Mouse (Mus musculus): ENCODE data around the gene Slc16a11.

Gene Slc16a11

DNA sequence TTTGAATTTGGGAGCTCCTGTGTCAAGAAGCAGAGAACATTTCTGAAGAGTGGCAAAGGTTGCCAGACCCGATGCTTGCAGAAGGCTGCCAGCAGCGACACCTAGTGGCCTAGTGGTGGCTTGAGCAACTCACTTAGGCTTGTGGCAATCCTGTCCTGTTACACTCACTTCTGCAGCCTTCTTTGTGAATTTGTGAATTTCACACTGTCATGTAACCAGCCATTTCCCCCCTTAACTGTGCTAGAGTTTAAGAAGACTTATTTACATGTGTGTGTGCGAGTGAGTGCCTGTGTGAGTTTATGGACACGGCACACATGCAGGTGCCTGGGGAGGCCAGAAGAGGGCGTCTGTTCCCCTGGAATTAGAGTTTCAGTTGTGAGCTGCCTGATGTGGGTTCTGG lies 10.9 kb upstream of the Slc16a11 start:
- DNase-seq = peak; percentile 44

DNA sequence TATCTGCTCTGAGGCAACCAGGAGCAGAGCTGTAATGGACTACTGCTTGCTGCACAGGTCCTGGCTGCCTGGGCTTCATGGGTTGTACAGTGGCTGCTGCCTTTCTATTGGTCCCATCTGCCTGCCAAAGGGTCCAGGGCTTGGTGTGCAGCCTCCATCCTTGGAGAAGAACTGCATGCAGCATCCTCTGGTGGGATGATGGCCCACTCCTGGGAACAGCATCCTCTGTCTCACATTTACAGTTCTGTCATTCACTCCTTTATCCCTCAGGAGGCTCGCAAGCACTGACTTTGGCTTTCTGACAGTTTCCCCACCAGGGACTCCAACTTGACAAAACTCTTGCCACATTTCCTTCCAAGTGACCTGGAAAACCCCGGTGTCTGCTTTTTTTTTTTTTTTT lies 5.8 kb upstream of the Slc16a11 start:
- DNase-seq = no peak

DNA sequence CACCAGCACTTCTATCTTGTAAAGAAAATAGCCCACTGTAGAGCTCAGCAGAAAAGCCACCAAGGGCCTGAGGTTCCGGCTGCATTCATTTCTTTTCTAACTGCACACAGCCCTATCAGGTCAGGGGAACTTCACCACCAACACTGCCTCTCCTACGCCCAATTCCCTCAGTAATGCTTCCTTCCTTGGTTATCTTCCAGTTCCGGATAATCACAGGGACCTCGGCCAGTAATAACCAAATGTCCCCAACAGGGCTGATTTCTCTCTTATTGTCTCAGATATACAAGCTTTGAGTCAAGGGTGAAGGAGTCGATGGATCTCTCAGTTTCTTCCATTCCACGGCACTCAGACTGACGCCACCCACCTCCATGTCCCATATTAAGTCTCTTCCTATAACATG lies 5.3 kb upstream of the Slc16a11 start:
- DNase-seq = no peak

DNA sequence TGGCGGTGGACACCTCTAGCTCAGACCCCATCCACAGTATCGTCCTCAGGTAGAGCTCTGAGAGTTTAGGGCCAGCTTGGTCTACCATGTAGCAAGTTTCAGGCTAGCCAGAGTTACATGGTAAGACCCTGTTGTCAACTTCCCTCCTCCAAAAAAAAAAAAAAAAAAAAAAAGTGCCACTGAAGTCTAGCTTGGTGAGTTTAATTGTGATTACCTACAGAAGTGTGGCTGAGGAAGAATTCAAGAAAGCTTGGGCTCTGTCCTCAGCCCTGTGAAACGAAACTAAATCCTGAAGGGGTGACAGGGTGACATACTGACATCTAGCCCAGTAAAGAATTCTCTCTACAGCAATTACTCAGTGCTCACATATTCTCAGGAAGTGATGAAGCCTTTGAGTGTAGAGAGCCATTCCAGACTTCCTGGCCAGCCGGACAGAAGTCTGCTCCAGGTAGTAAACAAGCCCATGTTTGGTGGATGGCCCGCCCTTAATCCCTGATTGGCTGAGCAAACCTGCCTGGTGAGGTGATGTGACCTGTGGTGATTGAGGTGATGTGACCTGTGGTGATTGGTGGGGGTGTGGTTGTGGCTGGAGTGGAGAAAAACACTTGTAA lies 3.7 kb upstream of the Slc16a11 start:
- no peak for DNase-seq

DNA sequence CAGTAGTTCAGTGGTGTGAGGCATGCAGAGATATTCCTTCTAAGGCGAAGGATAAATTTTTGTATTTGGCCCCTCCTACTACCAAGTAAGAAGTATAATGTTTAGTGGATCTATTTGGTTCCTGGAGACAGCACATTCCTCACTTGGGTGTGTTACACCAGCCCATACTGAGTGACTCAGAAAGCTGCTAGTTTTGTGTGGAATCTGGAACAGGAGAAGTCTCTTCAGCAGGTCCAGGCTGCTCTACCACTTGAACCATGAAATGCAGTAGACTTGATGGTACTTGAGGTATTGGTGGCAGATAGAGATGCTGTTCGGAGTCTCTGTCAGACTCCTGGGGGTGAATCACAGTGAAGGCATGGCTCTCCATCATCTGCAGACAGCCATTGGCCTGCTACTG lies 1.9 kb upstream of the Slc16a11 start:
- no peak for DNase-seq

DNA sequence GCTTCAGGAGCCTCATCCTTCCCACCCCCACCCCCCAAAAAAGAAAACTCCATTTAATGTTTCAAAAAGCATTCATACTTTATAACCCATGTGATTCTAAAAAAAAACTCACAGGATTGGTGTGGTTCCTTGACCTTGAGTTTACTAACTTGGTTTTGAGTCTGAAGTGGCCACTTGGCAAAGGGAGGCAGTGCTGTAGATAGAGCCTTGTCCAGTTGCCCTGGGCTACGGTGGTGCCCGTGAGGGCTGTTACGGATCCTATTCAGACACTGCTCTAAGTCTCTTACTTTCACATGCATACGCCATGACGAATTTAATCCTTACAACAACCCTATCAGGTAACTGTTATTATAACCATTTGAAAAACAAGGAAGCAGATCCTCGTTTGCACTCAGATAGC lies 580 bp upstream of the Slc16a11 start:
- DNase-seq = no peak

DNA sequence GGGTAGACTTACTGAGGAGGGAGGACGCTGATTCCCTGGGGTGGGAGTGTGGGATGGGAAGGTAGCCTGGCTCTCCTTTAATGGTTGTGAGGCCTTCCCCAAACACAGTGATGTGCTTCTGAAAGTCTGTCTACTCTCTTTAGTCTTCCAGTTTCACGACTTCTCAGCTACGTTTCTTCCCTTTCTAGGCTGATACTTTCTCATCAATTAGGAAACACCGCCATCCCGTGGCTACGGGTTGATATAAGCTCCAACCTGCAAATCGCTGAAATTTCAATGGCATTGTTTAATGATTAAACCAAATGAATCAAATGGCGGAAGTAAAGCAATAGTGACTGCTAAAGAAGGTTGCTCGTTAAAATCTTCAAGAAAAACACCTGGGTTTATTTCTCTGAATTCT lies 344 bp downstream of the Slc16a11 start:
- no peak for DNase-seq

DNA sequence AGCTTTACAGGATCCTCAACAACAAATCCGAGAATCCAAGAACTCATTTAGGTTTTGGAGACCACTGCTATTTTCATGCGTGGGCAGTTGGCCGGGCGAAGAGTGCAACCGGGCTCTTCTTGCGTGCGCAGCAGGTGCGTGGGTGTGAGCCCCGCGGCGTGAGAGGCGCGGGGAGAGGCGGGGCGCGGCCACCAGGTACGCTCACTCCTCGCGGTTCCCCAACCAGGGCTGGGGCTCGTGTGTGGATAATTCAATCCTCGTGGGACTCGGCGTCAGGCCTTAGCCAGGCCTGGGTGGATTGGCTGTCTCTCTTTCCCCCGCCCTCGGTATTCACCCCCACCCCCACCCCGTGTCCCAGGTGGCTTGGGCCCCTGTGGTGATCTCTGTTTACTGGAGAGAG lies 1.2 kb downstream of the Slc16a11 start:
- DNase-seq = no peak

DNA sequence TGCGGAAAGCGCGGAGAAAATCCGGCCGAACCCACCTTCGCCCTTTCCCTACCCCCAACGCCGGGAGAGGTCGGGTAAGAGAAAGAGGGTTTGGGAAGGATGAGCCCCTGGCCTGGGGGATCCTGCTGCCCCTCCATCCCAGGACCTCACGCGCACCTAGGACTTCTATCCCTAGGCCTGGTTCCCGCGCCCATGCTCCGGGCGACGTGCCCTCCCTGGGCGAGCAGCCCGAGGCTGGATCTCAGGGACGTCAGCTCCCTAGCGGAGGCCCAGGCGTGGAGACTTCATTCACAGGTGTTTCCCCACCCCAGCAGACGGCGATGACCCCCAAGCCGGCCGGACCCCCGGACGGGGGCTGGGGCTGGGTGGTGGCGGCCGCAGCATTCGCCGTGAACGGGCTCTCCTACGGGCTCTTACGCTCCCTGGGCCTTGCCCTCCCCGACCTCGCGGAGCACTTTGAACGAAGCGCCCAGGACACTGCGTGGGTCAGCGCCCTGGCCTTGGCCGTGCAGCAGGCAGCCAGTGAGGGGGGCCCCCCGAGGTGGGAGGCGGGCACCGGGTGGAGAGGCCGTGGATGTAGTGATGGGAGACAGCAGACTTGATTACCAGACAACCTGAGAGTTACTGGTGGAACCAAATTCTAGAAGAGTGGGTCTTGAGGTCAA lies 1.8 kb downstream of the Slc16a11 start:
- no peak for DNase-seq

DNA sequence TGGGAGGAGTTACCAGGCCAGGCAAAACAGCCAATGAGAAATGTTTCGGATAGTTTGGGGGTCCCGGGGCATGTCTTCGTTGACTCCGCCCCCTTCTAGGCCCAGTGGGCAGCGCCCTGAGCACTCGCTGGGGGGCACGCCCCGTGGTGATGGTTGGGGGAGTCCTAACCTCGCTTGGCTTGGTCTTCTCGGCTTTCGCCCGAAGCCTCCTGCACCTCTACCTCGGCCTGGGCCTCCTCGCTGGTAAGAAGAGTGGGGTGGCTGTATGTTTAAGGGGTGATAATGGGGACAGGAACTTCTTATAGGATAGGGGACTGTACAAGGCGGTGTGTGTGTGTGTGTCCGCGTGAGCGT lies 2.3 kb downstream of the Slc16a11 start:
- no peak for DNase-seq

DNA sequence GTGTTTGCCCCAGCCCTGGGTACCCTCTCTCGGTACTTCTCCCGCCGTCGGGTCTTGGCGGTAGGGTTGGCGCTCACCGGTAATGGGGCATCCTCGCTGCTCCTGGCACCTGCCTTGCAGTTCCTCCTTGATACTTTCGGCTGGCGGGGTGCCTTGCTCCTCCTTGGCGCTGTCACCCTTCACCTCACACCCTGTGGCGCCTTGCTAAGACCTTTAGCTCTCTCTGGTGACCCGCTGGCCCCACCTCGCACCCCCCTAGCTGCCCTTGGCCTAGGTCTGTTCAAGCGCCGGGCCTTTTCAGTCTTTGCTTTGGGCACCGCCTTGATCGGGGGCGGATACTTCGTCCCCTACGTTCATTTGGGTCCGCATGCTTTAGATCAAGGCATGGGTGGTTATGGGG lies 2.7 kb downstream of the Slc16a11 start:
- no peak for DNase-seq

DNA sequence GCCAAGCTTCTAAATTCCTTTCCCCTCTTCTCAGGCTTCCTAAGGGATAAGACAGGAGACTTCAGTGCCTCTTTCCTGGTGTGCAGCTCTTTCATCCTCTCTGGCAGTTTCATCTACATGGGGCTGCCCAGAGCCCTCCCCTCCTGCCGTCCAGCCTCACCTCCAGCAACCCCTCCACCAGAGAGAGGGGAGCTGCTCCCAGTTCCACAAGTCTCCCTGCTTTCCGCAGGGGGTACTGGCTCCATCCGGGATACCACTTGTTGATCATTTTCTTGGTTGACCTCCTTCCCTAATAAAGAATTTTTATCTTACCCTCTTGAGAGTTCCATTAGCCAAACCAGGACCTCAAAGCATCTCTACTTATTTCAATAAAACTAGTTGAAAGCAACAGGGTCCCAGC lies 3.6 kb downstream of the Slc16a11 start:
- DNase-seq = no peak

DNA sequence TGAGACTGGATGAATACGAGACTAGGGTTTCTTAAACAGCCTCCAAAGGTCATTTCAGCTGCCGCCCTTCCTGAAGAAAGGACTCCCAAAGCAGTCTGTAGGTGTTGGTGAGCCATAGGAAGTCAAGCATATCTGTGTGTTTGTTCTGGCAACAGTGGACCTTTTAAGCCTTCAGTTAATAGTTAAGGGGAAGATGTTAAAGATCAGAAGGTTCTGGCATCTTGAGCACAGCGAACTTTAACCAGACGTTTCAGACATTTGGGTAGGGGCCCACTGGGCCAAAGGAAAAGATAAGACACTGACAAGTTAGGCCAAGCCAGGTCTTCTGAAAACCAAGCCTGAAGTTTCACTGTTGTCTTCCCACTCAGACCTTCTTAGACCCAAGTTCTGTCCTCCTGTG lies 5.5 kb downstream of the Slc16a11 start:
- no peak for DNase-seq

DNA sequence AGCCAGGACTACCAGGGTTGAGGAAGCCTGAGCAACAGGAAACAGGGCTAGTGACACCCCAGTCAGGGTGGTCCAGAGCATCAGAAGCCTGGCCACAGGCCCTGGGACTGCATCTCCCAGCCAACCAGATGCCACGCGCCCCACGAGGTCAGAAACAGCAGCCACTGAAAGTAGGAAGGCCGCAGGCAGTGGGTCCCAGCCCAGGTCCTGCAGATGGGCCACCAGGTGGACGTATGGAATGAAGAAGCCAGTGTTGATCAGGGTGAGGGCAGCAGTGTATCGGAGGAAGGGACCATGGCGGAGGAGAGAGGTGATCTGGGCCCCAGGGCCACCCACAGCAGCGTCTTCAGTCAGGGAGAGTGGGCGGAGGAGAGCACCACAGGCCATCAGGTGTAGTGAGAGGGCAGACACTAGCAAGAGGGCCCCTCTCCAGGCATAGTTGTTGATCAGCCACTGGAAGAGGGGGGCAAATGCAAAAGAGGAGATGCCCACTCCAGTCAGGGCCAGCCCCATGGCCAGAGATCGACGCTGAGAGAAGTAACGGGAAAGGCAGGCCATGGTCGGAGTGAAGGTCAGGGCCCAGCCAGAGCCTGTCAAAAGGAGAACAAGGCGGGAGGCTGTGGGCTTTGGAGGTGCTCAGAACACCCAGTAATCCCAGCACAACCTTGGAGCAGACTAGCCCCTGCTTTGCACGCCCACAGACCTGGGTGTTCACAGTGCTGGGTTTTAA lies 6.4 kb downstream of the Slc16a11 start:
- no peak for DNase-seq

DNA sequence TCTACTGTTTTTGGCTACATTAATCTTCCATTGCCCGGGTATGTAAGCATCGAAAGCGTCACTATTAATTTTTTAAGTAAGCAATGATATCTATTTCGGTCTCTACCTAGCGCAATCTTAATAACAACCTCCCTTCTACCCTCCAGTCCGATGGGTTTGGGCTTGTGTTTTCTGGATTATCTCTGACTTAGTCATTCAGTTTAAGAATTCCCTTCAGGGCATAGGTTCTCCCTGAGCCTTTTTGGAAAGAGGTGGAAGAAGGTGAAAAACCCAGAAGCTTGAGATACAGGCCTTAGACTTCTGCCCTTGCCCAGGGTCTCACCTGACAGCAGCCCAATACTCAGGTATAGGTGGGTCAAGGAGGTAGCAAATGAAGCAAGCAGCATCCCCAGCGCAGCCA lies 7.3 kb downstream of the Slc16a11 start:
- no peak for DNase-seq

DNA sequence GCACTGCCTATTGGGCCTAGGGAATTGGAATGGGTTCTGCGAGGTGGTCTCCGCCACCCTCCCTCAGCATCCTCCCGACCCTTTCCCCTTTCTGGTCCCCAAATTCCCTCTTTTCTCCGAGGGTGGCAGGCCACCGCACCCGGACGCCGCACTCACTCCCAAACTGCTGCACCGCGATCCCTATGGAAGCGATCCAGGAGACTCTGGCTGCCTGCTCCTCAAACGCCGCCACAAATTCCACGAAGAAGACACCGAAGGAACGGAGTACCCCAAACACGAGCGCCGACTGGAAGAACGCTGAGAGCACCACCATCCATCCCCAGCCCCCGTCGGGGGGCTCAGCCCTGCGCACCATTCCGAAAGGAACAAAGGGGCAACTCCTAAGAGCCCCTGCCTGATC lies 7.8 kb downstream of the Slc16a11 start:
- no peak for DNase-seq

DNA sequence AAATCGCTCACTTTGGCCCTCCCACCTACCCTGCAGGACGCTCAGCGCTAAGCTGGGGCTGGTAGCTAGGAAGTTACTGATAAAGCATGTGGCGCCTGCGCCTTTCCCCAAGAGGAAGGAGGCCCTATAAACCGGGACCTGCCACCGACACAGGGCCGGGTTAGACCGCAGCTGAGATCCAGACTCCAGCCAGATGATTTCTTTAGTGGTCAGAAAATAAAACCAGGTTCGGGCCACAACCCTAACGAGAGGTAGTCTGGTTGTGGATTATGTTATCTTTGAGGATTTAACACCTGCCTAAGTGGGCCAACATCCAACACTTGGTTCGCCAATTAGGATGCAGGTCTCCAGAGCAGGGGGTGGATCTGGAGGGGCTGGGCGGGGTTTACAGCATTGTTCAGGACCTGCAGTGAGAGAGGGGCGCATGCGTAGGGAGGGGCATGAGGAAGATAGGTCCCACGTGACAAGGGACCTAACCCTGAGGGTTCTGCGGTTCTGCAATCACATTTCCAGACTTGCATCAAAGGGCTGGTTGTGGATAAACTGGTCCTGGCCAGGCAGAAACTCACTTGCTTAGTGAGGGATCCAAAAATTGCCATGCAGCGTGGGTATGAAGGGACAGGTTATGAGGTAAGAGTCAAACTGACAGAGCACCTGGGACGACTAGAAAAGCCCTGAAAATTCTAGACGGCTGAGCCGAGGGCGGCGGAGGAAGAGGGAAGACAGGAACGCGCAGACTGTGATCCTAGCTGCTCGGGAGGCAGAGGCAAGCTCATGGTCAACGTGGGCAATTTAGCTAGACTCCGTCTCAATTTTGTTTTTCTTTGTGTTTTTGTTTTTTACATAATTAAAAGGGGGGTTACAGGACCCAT lies 8.4 kb downstream of the Slc16a11 start, which contains the start of gene Slc16a13:
Gene Slc16a13, minus strand, starts transcription at position 334 of the 872 bp plus-strand sequence.
- DNase-seq = peak; percentile 99

DNA sequence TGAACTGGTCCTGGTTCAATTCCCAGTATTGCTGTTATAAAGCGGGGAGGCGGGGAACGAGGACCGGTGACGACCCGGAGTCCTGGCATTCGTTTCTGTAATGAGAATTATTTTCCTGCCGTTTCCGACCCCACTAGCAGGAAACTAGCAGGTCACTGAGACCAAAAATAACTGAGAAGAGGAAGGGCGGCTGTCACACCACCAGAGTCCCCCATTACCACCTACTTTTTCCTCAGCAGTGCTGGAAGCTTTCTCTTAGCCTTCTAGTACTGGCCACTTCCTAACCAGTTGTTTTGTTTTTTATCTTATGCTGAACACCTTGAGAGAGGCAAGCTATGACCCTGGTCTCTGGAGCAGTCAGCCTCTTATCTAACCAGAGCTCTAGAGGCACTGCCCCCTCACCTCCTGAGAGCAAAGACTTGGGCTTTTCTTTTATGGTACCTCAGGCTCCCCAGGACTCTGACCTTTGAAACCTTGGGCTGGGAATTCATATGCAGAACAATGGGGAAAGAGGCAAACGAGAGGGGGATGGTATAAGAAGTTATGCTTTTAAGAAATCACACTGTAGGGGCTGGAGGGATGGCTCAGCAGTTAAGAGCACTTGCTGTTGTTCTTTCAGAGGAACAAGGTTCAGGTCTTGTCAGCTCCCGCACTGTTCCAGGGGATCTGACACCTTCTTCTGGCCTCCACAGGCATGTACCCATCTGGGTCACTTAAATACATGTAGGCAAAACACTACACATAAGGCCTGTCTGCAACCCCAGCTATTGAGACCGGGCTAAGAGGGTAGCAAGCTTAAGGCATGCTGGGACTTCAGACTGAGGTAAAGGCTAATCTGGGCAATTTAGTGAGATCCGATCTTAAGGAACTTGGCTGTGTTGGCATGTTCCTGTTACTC lies 9.3 kb downstream of the Slc16a11 start:
- no peak for DNase-seq

DNA sequence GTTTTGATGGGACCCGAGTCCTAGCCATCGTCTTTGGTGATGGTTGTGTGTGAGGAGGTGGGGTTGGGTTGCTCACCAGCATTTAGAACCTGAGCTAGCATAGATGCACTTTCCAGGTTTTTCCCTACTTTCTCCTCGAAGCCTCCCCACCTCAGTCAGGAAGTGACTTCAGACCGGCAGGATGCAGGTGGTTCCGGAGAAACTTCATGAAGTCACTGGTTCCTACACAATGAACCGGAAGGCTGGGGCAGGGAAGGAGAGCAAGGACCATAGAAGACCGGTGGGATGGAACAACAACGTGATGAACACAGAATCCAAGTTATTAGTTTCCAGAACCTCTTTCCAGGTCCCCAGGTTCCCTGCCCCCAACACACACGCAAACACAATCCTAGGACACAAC lies 11.2 kb downstream of the Slc16a11 start:
- no peak for DNase-seq

DNA sequence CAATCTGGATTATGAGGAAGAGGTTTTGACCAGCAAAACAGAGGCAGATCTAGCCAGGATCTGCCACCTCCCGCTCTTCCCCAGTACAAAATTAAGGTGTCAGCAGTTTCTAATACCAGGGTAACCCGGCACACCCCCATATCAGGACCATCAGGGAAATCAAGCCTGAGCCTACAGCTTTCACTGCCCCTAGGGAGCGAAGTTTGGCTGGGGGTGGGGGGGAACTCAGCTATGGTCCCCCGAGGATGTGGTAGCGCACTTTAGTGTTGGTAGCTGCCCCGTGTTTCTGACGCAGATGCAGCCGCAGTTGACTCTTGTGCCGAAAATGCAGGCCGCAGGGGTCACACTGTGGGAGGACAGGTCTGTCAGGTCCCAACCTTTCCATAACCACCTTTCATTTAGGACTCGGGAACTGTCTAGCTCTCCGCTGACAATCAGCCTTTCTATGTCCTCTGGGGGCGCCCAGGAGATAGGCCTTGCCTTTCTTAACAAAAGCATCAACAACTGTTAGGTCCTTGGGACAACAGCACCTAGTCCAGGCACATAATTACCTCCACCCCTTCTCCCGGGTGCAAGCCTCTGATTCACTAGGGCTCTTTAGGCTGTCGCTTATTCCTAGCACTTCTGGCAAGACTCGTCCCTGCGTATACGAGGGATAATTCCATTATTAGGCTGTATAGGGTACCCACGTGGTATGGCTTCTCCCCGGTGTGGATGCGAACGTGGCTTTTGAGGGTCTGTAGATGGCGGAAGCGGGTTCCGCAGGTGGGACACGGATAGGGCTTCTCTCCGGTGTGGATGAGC lies 13.4 kb downstream of the Slc16a11 start:
- DNase-seq = no peak

DNA sequence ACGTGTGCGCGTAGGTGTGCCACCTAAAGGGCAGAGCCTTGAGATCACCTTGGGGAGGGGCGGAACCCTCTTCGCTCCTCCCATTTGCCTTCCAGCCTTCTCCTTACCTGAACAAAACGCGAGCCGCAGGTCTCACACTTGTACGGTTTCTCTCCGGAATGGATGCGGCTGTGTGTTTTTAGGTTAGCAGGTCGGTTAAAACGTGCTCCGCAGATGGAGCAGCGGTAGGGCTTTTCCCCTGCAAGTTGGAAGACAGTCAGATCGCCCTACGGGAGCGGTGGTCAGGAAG lies 14.0 kb downstream of the Slc16a11 start:
- DNase-seq = no peak

DNA sequence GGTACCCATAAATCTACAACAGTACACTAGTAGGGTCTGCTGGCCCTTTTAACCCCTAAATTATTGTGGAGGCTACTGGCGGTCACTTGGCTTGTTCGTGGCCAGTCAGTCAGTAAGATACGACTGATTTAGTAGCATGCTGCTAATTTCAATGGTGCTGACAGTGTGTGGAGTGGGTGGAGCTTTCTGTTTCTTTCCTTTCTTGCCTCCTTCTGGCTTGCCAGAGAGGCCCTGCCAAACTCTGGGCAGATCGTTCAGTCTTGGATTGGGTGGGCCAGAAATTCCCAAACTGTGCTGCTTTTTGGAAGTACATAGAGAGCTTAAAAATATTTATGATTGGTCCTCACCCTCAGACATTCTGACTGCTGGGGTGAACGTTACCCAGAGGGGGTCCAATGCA lies 14.6 kb downstream of the Slc16a11 start:
- no peak for DNase-seq
